Mouse (Mus musculus): ENCODE results near the gene Iqcf3. TPM values are rescaled to one million over a fixed set of nuclear protein-coding genes. Genes with fewer than 3 reads are reported as not detected.

Iqcf3 gene
- polyA plus RNA-seq, 1 experiment from 2014 or later, result not detected

DNA sequence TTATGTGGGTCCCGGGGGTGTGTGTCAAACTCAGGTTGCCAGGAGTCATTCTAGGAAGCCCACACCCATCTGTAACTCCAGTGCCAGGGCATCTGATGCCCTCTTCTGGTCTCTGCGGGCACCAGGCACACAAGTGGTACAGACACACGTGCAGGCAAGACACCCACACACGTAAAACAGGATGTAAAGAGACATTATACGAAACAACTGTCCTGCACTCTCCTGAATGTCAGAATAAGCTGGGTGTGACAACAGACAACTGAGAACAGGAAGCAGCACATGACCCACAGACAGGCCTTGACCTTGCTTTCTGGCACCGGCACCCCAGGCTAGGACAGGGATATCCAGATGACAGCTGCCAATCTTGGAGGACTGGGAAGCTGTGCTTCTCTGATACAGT is 92.1 kb downstream of the Iqcf3 start:
- Histone ChIP-seq H3K4me1 (replicated peaks) (peaks cover 23% of the 10 kb centered on the region), H3K27ac (replicated peaks) (no peak overlapping the region), H3K9ac (no peak overlapping the region), H3K9me3 (no peaks in the 10 kb centered on the region), H3K27me3 (no peaks in the 10 kb centered on the region), H3K36me3 (no peaks in the 10 kb centered on the region), H3K4me3 (no peak overlapping the region), H3K4me2 (no peak overlapping the region)
- ATAC-seq (ENCODE audit: low FRiP score, low read depth), result no peak
- WGBS, result 73% methylated on average over 6 of the region's 6 CpGs

DNA sequence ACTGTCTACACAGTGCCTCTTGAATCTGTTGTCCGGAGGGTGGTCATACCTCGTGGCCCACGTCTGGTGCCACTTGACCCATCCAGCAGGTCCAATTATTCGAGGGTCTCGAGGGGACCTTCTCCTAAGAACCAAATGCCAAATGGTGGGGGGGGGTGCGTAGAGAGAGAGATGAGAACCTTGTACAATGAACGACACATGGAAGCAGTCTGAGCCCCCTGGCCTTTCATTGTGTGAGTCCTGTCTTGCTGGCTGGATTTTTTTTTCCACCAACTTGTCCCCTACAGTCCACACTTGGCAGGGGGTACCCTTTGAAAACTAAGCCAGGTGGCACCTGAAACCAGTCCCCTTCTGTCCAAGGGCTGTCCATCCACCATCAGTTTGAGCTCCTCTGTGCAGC is 93.7 kb downstream of the Iqcf3 start:
- H3K27me3 ChIP-seq, result no peaks in the 10 kb centered on the region
- WGBS, result 89% methylated on average over 7 of the region's 7 CpGs
- H3K4me2 ChIP-seq, result no peak overlapping the region
- peaks cover 22% of the 10 kb centered on the region for H3K4me1 ChIP-seq (replicated peaks)
- peaks cover 8% of the 10 kb centered on the region; the same call in 1 of the 2 replicates for H3K36me3 ChIP-seq
- no peak overlapping the region for H3K27ac ChIP-seq (replicated peaks)
- ATAC-seq (ENCODE audit: low FRiP score, low read depth), result no peak
- H3K9ac ChIP-seq, result no peak overlapping the region
- H3K9me3 ChIP-seq, result no peaks in the 10 kb centered on the region
- H3K4me3 ChIP-seq, result no peak overlapping the region

DNA sequence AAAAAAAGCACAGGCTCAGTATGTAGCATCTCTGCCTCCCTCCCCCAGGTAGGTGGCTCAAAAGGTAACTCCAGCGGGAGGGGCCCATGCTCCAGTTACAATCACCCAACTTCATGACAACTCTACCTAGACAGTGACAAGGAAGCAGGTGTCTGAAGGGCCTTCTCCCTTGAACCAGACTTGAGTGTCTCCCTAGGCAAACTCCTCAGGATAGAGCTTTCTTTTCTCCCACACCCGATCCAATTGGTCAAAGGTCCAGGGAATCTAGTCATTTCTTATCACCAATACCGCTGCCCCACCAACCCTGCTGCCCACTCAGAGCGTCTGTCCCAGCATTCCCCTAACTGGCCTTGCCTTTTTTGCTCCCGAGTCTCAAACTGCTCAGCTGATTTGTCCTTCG is 94.7 kb downstream of the Iqcf3 start:
- no peak for ATAC-seq (ENCODE audit: low FRiP score, low read depth)
- H3K9ac ChIP-seq, result no peak overlapping the region
- H3K4me2 ChIP-seq, result no peak overlapping the region
- peaks cover 17% of the 10 kb centered on the region for H3K36me3 ChIP-seq
- H3K9me3 ChIP-seq, result no peaks in the 10 kb centered on the region
- H3K4me3 ChIP-seq, result no peak overlapping the region
- WGBS, result 88% methylated on average over 6 of the region's 6 CpGs
- peaks cover 22% of the 10 kb centered on the region for H3K4me1 ChIP-seq (replicated peaks)
- no peaks in the 10 kb centered on the region for H3K27me3 ChIP-seq
- no peak overlapping the region for H3K27ac ChIP-seq (replicated peaks)

DNA sequence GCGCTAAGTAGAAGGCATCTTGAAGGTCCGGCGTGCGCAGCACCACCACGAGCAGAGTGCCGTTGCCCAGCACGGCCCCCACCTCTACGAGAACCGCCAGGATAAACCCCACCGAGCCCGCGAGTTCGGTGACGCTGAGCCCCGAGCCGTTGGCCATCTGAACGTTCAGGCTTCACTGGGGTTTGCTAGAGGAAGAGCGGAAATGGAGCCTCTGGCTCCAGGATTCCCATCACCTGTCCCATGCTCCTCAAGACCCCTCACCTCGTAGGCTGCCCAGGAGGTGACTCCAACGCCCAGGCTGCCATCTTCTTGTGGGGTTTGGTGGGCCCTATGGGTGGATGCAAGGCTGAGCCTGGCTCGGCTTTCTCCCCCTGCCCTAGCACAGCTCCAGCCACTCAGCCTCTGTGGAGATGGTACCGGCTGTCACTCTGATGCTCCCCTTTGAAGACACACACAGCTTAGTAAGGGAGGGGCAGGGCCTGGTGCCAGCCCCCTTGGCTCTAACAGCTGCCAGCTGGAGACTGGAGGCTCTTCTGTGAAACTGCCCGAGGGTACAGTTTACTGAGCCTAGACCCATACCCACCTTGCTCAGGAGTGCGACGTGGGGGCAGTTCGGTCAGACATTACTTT is 95.7 kb downstream of the Iqcf3 start, which contains the start of gene Gpr62:
Gpr62 (minus strand) TSS at position 368 of the 630 bp plus-strand sequence.
- H3K36me3 ChIP-seq, result peaks cover 25% of the 10 kb centered on the region
- H3K4me2 ChIP-seq, result peak within 1 kb of the TSS; percentile 91
- peak within 1 kb of the TSS; percentile 49 for H3K4me3 ChIP-seq
- 23% methylated on average over 26 of the region's 26 CpGs for WGBS
- no peaks in the 10 kb centered on the region for H3K27me3 ChIP-seq
- peak within 1 kb of the TSS; percentile 73 for H3K9ac ChIP-seq
- ATAC-seq (ENCODE audit: low FRiP score, low read depth), result peak; percentile 36
- no peaks in the 10 kb centered on the region for H3K9me3 ChIP-seq
- peaks cover 22% of the 10 kb centered on the region for H3K4me1 ChIP-seq (replicated peaks)
- H3K27ac ChIP-seq (replicated peaks), result peak within 1 kb of the TSS; percentile 90

DNA sequence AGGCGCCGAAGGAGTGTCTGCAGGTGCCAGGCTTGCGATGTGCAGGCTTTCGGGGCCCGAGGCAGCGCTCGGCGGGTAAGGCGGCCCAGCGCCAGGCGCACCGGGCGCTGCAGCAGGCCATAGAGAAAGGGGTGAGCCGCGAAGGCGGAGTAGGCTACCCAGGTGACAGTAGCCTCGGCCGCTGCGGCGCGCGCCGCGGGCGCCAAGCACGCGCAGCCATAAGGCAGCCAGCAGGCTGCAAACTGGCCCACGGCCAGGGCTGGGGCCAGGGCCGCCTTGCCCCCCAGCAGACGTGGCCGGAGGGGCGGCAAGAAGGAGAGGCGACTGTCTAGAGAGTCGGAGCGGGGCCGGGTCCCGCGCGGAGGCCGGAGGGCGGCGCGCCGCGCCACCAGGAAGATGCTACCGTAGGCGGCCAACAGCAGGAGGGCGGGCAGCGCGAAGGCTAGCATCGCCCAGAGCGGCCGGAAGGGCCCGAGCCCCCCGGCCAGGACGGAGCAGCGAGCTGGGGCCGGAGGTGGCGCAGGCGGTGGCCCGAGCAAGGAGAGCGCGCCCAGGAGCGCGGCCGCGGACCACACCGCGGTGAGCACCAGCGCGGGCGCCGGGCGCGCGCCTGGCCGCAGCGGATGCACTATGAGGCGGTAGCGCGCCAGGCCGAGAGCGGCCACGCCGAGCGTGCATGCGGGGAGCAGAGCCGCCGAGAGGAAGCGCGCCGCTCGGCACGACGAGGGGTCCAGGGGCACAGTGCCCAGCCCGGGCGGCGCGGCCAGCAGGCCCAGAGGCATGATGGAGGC is 96.5 kb downstream of the Iqcf3 start:
- no peaks in the 10 kb centered on the region for H3K27me3 ChIP-seq
- WGBS, result 2% methylated on average over 86 of the region's 99 CpGs
- peak overlapping the region; percentile 49 for H3K4me3 ChIP-seq
- peaks cover 23% of the 10 kb centered on the region for H3K4me1 ChIP-seq (replicated peaks)
- peaks cover 28% of the 10 kb centered on the region for H3K36me3 ChIP-seq
- H3K4me2 ChIP-seq, result peak overlapping the region; percentile 91
- peak overlapping the region; percentile 90 for H3K27ac ChIP-seq (replicated peaks)
- peak; percentile 78 for ATAC-seq (ENCODE audit: low FRiP score, low read depth)
- peak overlapping the region; percentile 73 for H3K9ac ChIP-seq
- no peaks in the 10 kb centered on the region for H3K9me3 ChIP-seq

DNA sequence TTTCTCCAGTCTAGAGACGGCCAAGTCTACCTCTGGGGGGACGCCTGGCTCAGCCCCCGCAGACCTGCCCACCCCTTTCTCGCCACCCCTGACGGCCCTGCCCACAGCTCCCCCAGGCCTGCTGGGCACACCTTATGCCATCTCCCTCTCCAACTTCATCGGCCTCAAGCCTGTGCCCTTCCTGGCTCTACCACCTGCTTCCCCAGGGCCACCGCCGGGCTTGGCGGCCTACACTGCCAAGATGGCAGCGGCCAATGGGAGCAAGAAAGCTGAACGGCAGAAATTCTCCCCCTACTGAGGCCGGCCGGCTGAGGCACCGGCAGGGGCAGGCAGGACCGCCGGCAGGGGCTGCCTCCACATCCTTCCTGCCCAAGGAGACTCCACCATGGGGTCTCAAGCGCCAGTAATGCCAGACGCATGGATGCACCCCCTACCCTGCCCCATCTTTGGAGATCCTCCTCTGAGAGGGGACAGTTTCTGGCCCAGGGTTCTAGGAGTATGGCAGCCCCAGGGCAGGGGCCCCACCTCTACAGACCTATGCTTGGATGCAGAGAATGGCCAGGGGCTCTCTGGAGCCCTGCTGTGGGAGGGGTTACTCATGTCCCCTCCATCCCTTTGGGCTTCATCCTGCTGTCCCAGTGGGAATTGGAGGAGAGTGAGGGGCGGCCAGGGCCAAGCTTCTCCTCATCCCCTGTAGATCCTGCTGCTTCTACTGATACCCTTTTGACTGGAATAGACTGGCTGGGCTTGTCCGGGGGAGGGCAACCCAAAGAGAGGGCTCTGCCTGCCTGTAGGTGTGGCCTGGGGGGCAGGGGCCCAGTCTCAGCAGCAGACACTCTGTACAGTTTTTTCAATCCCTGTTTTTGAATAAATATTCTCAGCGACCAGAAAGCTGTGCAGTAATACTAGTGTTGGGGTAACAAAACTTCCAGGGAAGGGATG is 98.0 kb downstream of the Iqcf3 start:
- Histone ChIP-seq H3K27ac (replicated peaks) (no peak overlapping the region), H3K9me3 (no peaks in the 10 kb centered on the region), H3K27me3 (no peaks in the 10 kb centered on the region), H3K4me3 (no peak overlapping the region), H3K36me3 (peaks cover 28% of the 10 kb centered on the region), H3K4me2 (no peak overlapping the region), H3K4me1 (replicated peaks) (peaks cover 36% of the 10 kb centered on the region), H3K9ac (no peak overlapping the region)
- ATAC-seq (ENCODE audit: low FRiP score, low read depth), result no peak
- 75% methylated on average over 21 of the region's 21 CpGs for WGBS

DNA sequence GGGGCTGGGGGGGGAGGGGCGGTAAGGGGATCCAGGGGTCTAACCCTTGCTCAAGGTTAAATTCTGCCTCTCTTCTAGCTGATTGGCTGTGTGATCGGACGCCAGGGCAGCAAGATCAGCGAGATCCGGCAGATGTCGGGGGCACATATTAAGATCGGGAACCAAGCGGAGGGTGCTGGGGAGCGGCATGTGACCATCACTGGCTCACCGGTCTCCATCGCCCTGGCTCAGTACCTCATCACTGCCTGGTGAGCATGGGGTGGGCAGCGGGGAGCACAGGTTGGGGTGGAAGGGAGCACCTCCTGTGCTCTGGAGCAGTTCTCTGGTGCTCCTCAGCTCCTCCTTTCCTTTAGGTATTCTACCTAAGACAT is 99.0 kb downstream of the Iqcf3 start:
- H3K27ac ChIP-seq (replicated peaks), result no peak overlapping the region
- peaks cover 28% of the 10 kb centered on the region for H3K36me3 ChIP-seq
- no peak overlapping the region for H3K9ac ChIP-seq
- H3K9me3 ChIP-seq, result no peaks in the 10 kb centered on the region
- H3K4me1 ChIP-seq (replicated peaks), result peaks cover 45% of the 10 kb centered on the region
- 86% methylated on average over 12 of the region's 12 CpGs for WGBS
- H3K4me3 ChIP-seq, result no peak overlapping the region
- no peak overlapping the region for H3K4me2 ChIP-seq
- no peak for ATAC-seq (ENCODE audit: low FRiP score, low read depth)
- H3K27me3 ChIP-seq, result no peaks in the 10 kb centered on the region

DNA sequence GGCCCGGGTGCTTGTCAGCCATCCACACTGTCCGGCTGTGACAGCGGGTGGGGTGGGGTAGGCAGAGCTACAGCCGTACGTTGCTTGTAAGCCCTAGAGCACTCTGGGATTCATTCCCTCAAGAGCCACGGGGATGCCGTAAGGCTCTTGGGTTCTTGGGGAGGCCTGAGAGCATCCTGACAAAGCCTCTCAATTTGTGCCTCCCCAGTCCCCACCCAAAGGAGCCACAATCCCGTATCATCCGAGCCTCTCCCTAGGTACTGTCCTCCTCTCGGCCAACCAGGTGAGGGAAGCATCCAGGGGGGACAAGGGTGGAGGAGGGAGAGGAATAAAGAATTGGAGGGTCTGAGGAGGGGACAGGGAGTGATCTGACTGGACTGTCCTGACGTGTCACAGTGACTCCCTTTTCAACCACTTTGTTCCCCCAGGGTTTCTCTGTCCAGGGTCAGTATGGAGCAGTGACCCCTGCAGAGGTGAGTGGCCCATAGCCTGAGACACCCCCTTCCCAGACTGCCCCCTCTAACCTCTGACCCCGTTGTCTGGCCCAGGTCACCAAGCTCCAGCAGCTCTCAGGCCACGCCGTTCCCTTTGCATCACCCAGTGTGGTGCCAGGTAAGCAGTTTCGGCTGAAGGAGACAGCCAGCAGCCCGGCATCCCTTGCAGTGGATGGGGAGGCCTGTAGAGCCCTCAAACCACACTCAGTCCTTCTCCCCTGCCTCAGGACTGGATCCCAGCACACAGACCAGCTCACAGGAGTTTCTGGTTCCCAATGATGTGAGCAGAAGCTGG is 99.6 kb downstream of the Iqcf3 start:
- no peak overlapping the region for H3K9ac ChIP-seq

DNA sequence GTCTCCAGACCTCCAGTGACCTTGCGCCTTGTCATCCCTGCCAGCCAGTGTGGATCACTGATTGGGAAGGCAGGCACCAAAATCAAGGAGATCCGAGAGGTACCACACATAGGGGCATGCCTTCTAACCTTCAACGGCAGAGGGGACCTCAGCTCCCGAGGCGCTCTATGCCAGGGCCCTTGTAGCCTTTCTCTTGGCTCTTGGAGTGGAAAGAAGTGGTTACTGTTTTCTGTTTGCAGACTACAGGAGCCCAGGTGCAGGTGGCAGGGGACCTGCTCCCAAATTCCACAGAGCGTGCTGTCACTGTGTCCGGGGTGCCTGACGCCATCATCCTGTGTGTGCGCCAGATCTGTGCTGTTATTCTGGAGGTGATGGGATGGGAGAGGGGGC is 100.4 kb downstream of the Iqcf3 start:
- H3K36me3 ChIP-seq, result peaks cover 28% of the 10 kb centered on the region
- 94% methylated on average over 9 of the region's 9 CpGs for WGBS
- H3K27ac ChIP-seq (replicated peaks), result no peak overlapping the region
- H3K4me3 ChIP-seq, result no peak overlapping the region
- no peaks in the 10 kb centered on the region for H3K9me3 ChIP-seq
- H3K9ac ChIP-seq, result no peak overlapping the region
- H3K4me2 ChIP-seq, result no peak overlapping the region
- peaks cover 57% of the 10 kb centered on the region for H3K4me1 ChIP-seq (replicated peaks)
- H3K27me3 ChIP-seq, result no peaks in the 10 kb centered on the region
- no peak for ATAC-seq (ENCODE audit: low FRiP score, low read depth)

More for the DNA sequence above, 99.6 kb downstream of the Iqcf3 start:
- Histone ChIP-seq H3K36me3 (peaks cover 28% of the 10 kb centered on the region), H3K27ac (replicated peaks) (no peak overlapping the region), H3K4me2 (no peak overlapping the region), H3K4me3 (no peak overlapping the region), H3K9me3 (no peaks in the 10 kb centered on the region), H3K27me3 (no peaks in the 10 kb centered on the region), H3K4me1 (replicated peaks) (peaks cover 51% of the 10 kb centered on the region)
- no peak for ATAC-seq (ENCODE audit: low FRiP score, low read depth)
- WGBS, result 79% methylated on average over 16 of the region's 16 CpGs

DNA sequence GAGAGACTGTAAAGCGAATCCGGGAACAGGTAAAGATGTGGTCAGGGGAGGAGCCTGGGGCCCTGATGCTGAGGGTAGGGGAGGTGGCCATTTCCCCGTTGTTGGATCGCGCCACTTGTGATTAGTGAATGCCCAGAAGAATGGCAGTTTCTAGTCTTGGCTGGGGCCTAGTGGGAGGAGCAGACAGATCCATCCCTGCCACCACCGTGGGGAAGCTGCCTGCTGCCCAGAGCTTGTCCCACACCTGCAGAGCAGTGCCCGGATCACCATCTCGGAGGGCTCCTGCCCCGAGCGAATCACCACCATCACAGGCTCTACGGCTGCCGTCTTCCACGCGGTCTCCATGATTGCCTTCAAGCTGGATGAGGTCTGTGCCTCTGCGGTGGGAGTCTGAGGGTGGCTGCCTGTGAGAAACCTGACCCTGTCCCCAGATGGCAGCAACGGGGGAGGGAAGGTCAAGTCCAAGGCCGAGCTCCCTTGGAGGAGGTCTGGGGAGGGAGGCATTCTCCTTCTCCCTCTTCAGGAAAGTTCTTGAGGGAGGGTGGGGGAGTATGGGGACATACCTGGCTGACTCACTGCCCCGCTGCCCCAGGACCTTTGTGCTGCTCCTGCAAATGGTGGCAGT is 100.9 kb downstream of the Iqcf3 start:
- Histone ChIP-seq H3K27me3 (no peaks in the 10 kb centered on the region), H3K9me3 (no peaks in the 10 kb centered on the region), H3K27ac (replicated peaks) (no peak overlapping the region), H3K4me3 (no peak overlapping the region), H3K4me2 (no peak overlapping the region), H3K9ac (no peak overlapping the region), H3K36me3 (peaks cover 28% of the 10 kb centered on the region), H3K4me1 (replicated peaks) (peaks cover 57% of the 10 kb centered on the region)
- WGBS, result 75% methylated on average over 18 of the region's 18 CpGs
- no peak for ATAC-seq (ENCODE audit: low FRiP score, low read depth)

DNA sequence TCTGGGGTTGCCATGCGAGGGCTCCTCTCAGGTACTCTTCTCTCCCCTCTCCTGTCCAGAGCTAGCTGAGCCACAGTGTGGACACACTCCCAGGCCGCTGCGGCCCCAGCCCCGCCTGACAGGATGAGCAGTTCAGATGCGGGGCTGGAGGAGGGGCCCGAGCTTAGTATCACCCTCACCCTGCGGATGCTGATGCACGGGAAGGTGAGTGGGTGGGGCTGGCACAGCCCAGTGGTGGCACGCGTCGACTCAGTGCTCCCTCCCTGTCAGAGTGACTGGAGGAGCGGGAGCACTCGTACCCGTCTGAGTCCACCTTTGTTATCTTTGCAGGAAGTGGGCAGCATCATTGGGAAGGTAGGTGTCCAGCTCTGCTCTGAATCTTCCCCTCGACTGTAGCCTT is 101.5 kb downstream of the Iqcf3 start:
- no peak overlapping the region for H3K9ac ChIP-seq
- H3K4me1 ChIP-seq (replicated peaks), result peaks cover 57% of the 10 kb centered on the region
- H3K27ac ChIP-seq (replicated peaks), result no peak overlapping the region
- no peak overlapping the region for H3K4me2 ChIP-seq
- peaks cover 28% of the 10 kb centered on the region for H3K36me3 ChIP-seq
- WGBS, result 82% methylated on average over 15 of the region's 15 CpGs
- no peak overlapping the region for H3K4me3 ChIP-seq
- H3K27me3 ChIP-seq, result no peaks in the 10 kb centered on the region
- H3K9me3 ChIP-seq, result no peaks in the 10 kb centered on the region
- ATAC-seq (ENCODE audit: low FRiP score, low read depth), result no peak
